In genomic region chr12:118529428-118530361, GRCm38 (mm10) we compare ENCODE assay signal across 8 mouse cellular contexts.
DNase-seq lines count a peak whose midpoint lies in the region; ATAC-seq and TF ChIP-seq lines count a peak whose summit lies in the region.

No protein-coding gene starts in this region.

- TF ChIP-seq CTCF in midbrain, postnatal 0 days (IDR thresholded peaks at IDR 0.05), result no peak
- TF ChIP-seq CTCF in layer of hippocampus, adult 2 months (conservative IDR thresholded peaks at IDR 0.05), result no peak

- H3K4me3 ChIP-seq in heart, embryonic 10.5 days, result peak overlapping the region; percentile 52
- peak overlapping the region; percentile 35 for H3K4me3 ChIP-seq in forebrain, embryonic 15.5 days
- H3K4me3 ChIP-seq in kidney, embryonic 15.5 days (replicated peaks), result peak overlapping the region; percentile 20
- peak overlapping the region; percentile 29; the same call in 1 of the 2 replicates for H3K4me3 ChIP-seq in midbrain, postnatal 0 days (ENCODE audit: low read depth, low read length)
- no peak overlapping the region for H3K4me3 ChIP-seq in layer of hippocampus, adult 2 months

- no peak overlapping the region for H3K27ac ChIP-seq in heart, embryonic 10.5 days
- H3K27ac ChIP-seq in forebrain, embryonic 15.5 days (replicated peaks), result no peak overlapping the region
- H3K27ac ChIP-seq in kidney, embryonic 15.5 days, result no peak overlapping the region
- H3K27ac ChIP-seq in midbrain, postnatal 0 days (ENCODE audit: low read depth, low read length), result no peak overlapping the region
- H3K27ac ChIP-seq in layer of hippocampus, adult 2 months, result no peak overlapping the region

- H3K36me3 ChIP-seq in heart, embryonic 10.5 days, result no peaks in the 10 kb centered on the region
- H3K36me3 ChIP-seq in forebrain, embryonic 15.5 days, result no peaks in the 10 kb centered on the region
- no peaks in the 10 kb centered on the region for H3K36me3 ChIP-seq in kidney, embryonic 15.5 days
- no peaks in the 10 kb centered on the region for H3K36me3 ChIP-seq in midbrain, postnatal 0 days (ENCODE audit: insufficient read depth, low read length)

- peak overlapping the region; percentile 57 for H3K4me2 ChIP-seq in forebrain, embryonic 15.5 days (replicated peaks)
- peak overlapping the region; percentile 56 for H3K4me2 ChIP-seq in kidney, embryonic 15.5 days
- peak overlapping the region; percentile 51 for H3K4me2 ChIP-seq in midbrain, postnatal 0 days (ENCODE audit: low read depth, low read length, poor library complexity, severe bottlenecking)

- H3K27me3 ChIP-seq in heart, embryonic 10.5 days (ENCODE audit: insufficient read depth, poor library complexity, severe bottlenecking), result peaks cover 67% of the 10 kb centered on the region
- peaks cover 23% of the 10 kb centered on the region for H3K27me3 ChIP-seq in forebrain, embryonic 15.5 days
- peaks cover 42% of the 10 kb centered on the region for H3K27me3 ChIP-seq in kidney, embryonic 15.5 days
- H3K27me3 ChIP-seq in midbrain, postnatal 0 days (ENCODE audit: insufficient read depth, low read length), result peaks cover 15% of the 10 kb centered on the region

- peak overlapping the region; percentile 35; the same call in 1 of the 2 replicates for H3K9ac ChIP-seq in forebrain, embryonic 15.5 days (replicated peaks)
- no peak overlapping the region for H3K9ac ChIP-seq in kidney, embryonic 15.5 days
- H3K9ac ChIP-seq in midbrain, postnatal 0 days (replicated peaks; ENCODE audit: low read length, poor library complexity, severe bottlenecking), result no peak overlapping the region

- peak; percentile 58; the same call in 1 of the 2 replicates for ATAC-seq in forebrain, embryonic 15.5 days (replicated peaks)
- ATAC-seq in kidney, embryonic 15.5 days (replicated peaks; ENCODE audit: low FRiP score), result peak; percentile 79
- ATAC-seq in midbrain, postnatal 0 days (ENCODE audit: low FRiP score), result no peak

- peaks cover 12% of the 10 kb centered on the region for H3K4me1 ChIP-seq in heart, embryonic 10.5 days
- peaks cover 15% of the 10 kb centered on the region for H3K4me1 ChIP-seq in forebrain, embryonic 15.5 days
- H3K4me1 ChIP-seq in kidney, embryonic 15.5 days, result peaks cover 10% of the 10 kb centered on the region; the same call in 1 of the 2 replicates
- H3K4me1 ChIP-seq in midbrain, postnatal 0 days (ENCODE audit: insufficient read depth, low read length), result peaks cover 3% of the 10 kb centered on the region; the same call in 1 of the 2 replicates

- under 1% methylated on average over 36 of the region's 36 CpGs for WGBS in heart, embryonic 10.5 days
- WGBS in forebrain, embryonic 15.5 days, result 4% methylated on average over 36 of the region's 36 CpGs
- WGBS in kidney, embryonic 15.5 days, result 3% methylated on average over 36 of the region's 36 CpGs
- 10% methylated on average over 36 of the region's 36 CpGs for WGBS in midbrain, postnatal 0 days

- H3K9me3 ChIP-seq in heart, embryonic 10.5 days, result no peaks in the 10 kb centered on the region
- H3K9me3 ChIP-seq in forebrain, embryonic 15.5 days, result no peaks in the 10 kb centered on the region
- H3K9me3 ChIP-seq in kidney, embryonic 15.5 days (replicated peaks), result no peaks in the 10 kb centered on the region
- no peaks in the 10 kb centered on the region for H3K9me3 ChIP-seq in midbrain, postnatal 0 days (ENCODE audit: low read length)

- DNase-seq in heart, embryonic 10.5 days (ENCODE audit: low spot score), result no peak
- DNase-seq in heart, adult 8-10 months (ENCODE audit: low spot score), result no peak
- no peak for DNase-seq in midbrain, postnatal 0 days (ENCODE audit: low spot score)
- DNase-seq in layer of hippocampus, adult 2 months (ENCODE audit: low spot score in 2 of 2), result no peak
- no peak for DNase-seq in cerebellum, adult 8-10 months
- no peak for DNase-seq in right cerebral cortex, adult 18-20 months
